Mouse (Mus musculus) left cerebral cortex, adult 2 months (tissue): Measurements from ENCODE around the gene Sox9. TPM values are rescaled to one million over a fixed set of nuclear protein-coding genes. Genes with fewer than 3 reads are reported as not detected.

ENCODE experiments used
- DNase-seq, 2 experiments: peaks; one replicate each; pipeline ENCODE4 v3.0.0; 2021 to 2022; ENCODE audit warnings: low spot score in 2 of 2, mixed read lengths in 1 of 2; ENCODE audit errors: extremely low spot score in 1 of 2
- H3K27ac ChIP-seq: fragments of 200-600 bp; 2 replicates; pipeline ENCODE4 v1.8.1; 2022
- H3K4me3 ChIP-seq: fragments of 200-600 bp; 2 replicates; pipeline ENCODE4 v1.8.1; 2022
- CTCF ChIP-seq: fragments of 200-600 bp; IDR thresholded peaks from 2 replicates; pipeline ENCODE4 v1.8.1; 2022; ENCODE audit warnings: antibody characterized with exemption, mild to moderate bottlenecking, moderate library complexity
- intact Hi-C: fragments of 180-260 bp; cut with DNase I; formaldehyde crosslinking; loops from one replicate; pipeline ENCODE4 v1.15.1; 2025
- long read RNA-seq, 2 experiments: library from polyadenylated mRNA; stranded (forward); transcript quantifications; one replicate each; pipeline ENCODE4 v2.0.0; 2021; ENCODE audit warnings: borderline mapping rate in 2 of 2
- total RNA-seq, 2 experiments: library from RNA; stranded (reverse); gene quantifications; 2 replicates each; pipeline ENCODE4 v1.2.3; 2021

The Sox9 gene
- 10 to 100 TPM; 18.7 to 26.3 TPM for total RNA-seq
- long read RNA-seq, experiment 1, full-length matches to known transcripts = 19 of 23 reads
- long read RNA-seq, experiment 1, partial matches to known transcripts = 1 of 23 reads
- long read RNA-seq, experiment 1, other reads (novel, unspliced or antisense) = 3 of 23 reads
- long read RNA-seq, experiment 2, full-length matches to known transcripts = 12 of 16 reads
- long read RNA-seq, experiment 2, partial matches to known transcripts = 1 of 16 reads
- long read RNA-seq, experiment 2, other reads (novel, unspliced or antisense) = 3 of 16 reads

DNA sequence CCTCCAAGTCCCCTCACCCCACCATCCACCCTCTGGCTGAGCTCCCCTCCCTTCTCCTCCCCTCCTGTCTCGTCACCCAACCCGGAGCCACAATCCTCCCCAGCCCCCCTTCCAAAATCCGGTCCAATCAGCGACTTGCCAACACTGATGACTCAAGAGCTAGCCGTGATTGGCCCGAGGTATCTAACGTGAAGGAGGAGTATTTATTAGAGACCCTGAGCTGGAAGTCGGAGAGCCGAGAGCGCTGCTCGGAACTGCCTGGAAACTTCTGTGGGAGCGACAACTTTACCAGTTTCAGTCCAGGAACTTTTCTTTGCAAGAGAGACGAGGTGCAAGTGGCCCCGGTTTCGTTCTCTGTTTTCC lies at the start of gene Sox9:
Gene Sox9 (plus strand): TSS at position 231 of the 363 bp plus-strand sequence.
- intact Hi-C loops = loop anchor here (1.0 to 5.0 kb wide), 6 partner anchors 29 to 880 kb away; no protein-coding TSS in a partner anchor
- H3K27ac ChIP-seq = peak within 1 kb of the TSS; percentile 80

DNA sequence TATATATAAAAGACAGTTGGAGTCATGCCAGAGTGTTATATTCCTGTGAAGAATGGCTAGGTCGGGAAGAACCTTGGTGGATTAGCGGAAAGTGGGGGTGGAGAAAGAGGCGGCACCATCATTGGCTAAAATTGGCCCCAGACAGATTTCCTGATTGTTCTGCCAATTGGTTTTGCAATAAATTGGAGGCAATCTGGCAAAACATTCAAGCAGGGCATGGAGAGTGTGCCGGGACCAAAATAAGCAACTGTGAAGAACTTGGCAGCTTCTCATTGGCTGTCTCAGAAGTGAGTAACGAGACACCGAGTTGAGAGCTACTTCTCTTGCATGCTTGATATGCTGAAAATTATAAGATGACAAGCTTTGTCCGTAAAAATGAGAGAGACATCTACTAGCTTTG lies 49.6 kb upstream of the Sox9 start:
- no peak overlapping the region for H3K4me3 ChIP-seq
- intact Hi-C loops = no loop called here
- no peak overlapping the region for H3K27ac ChIP-seq
- DNase-seq = peak; percentile 9 to 12
- TF ChIP-seq CTCF = no peak

More for the DNA sequence above, at the start of gene Sox9:
- H3K4me3 ChIP-seq = peak within 1 kb of the TSS; percentile 60
- peak in 1 of 2 experiments; percentile 81 for DNase-seq
- no peak for TF ChIP-seq CTCF

DNA sequence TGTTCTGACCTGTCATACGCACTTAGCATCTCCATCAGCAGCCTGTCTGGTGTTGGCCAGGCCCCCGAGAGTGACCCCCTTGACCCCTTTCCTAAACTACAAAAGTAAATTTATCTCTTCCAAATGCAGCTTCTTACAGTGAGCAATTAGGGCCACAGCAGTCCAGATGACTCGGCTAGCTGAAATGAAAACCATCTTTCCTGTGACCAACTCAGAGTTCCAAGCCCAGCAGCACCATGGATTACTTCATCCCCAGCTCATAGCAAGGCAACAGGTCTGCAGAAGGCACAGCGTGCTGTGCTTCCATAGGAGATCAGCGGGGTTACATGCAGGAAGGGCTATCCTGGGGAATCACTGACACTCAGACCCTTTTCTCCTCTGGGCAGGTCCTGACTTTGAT lies 45.0 kb upstream of the Sox9 start:
- no peak for DNase-seq
- intact Hi-C loops = no loop called here
- H3K4me3 ChIP-seq = no peak overlapping the region
- no peak overlapping the region for H3K27ac ChIP-seq
- TF ChIP-seq CTCF = no peak

DNA sequence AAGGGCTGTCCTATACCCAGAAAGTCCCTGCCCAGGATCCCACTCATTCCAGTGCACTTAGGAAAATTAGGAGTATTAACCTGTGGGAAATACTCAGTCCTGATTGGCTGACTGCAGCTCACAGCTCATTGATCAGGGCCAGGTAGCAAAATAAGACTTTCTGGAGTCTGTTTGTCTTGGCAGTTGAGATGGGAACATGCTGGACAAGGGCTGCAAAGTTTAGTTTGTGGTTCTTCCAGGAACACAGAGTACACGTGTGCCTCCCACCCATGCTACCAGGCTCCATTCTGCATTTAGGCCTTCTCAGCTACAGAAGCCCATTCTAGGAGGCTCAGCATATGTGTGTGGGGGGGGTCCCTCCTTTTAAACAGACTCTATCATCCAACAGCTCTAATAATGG lies 42.3 kb upstream of the Sox9 start:
- Histone ChIP-seq H3K27ac (no peak overlapping the region), H3K4me3 (no peak overlapping the region)
- TF ChIP-seq CTCF = no peak
- intact Hi-C loops = no loop called here
- no peak for DNase-seq

DNA sequence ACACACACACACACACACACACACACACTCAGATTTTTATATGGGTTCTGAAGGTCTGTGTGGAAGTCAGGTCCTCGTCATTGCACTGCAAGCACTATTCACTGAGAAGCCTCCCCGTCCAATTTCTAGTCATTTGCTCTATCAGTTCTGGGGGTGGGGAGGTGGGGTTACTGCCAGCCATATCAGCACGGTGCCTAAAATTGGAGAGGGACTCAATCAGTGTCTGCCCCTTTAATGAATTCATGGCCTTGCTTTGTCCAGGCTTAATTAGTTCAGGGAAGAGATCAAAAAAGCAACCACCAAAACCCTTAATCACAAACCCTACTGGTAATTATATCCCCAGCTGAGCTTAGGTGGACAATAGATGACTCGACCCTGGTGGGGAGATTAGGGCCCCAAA lies 25.5 kb upstream of the Sox9 start:
- DNase-seq = no peak
- H3K4me3 ChIP-seq = no peak overlapping the region
- intact Hi-C loops = no loop called here
- TF ChIP-seq CTCF = no peak
- no peak overlapping the region for H3K27ac ChIP-seq

DNA sequence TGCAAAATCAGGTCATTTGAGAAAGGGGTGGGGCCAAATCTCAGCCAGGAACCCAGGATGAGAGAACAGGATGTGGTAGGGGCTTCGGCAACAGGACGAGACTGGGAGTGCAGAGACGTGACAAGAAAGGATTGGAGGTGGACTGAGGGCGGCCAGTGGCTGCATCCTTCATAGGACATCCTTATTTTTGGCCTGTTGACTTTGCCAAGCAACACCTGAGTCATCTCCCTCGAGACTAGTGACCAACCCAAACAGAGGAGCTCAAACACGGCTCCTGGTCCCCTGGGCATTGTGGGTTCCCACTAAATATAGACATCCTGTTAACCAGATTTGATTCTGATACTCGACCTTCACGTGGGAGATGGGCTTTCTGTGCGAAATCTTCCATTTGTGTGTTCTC lies 24.0 kb upstream of the Sox9 start:
- Histone ChIP-seq H3K27ac (no peak overlapping the region), H3K4me3 (no peak overlapping the region)
- no peak for TF ChIP-seq CTCF
- DNase-seq = no peak
- intact Hi-C loops = no loop called here

DNA sequence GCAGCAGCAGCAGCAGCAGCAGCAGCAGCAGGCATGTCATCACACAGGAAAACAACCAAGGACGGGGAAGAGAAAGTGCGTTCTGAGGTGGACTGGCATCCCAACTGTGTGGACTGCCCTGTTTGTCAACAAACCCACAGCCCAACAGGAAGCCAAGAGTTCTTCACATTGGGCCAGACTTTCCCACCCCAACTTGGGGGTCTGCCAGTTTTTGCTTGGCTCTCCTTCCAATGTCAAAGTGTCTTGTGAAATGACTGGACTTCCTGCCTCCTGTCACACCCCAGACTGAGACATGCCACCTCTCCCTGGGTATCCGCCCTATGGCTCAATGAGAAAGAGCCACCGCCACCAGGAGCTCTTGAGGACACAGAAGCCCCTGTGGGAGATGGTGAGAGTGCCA lies 15.1 kb upstream of the Sox9 start:
- DNase-seq = no peak
- no peak overlapping the region for H3K4me3 ChIP-seq
- no peak for TF ChIP-seq CTCF
- no peak overlapping the region for H3K27ac ChIP-seq
- intact Hi-C loops = no loop called here

DNA sequence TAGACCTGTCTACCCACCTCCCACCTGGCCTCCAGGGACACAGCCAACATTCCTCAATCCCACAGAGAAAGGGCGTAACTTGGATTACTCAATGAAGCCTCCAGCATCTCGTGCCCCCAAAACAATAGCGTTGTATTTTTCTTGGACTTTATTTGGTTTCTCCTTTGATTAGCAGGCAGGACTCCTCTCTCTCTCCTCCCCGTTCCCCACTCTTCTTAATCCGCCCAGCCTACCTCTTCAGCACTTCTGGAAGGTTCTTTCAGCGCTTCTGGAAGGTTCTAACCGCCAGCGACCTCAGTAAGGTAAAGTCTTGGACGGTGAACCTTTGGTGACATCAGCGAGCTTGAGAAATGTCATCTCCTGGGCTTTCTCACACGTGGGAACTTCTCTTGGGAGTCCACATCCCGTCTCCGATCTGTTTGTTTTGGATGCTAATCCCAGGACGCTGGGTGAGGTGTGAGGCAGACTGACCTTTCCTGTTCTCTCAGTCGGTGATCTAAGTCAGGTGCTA lies 14.4 kb upstream of the Sox9 start:
- no peak for TF ChIP-seq CTCF
- no peak overlapping the region for H3K4me3 ChIP-seq
- DNase-seq = no peak
- intact Hi-C loops = no loop called here
- H3K27ac ChIP-seq = no peak overlapping the region

DNA sequence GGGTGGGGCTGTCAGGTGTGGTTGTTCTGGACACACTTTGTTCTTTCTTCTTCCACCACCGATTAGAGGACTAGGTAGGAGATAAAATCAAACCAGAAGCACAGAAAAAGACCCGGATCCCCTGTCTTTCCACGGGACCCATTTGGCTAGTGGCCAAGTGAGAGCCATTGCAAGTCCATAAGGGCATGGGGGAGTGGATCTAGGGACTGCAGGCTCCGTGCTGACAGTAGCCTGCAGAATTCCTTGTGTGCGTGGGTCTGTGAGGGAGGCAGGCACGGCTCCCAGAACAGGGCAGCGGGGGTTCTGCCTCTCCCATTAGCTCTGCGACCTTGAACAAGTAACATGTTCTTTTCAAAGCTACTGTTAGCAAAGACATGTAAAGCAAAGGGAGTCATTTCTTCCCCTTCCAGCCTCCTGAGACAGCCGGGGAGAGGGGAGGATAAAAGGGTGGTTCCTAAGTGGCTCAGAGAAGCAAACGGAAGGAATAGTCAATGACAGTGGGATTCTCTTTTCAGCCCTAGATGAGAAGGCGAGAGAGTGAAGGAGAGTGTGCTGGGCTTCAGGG lies 9.2 kb upstream of the Sox9 start:
- no peak for TF ChIP-seq CTCF

DNA sequence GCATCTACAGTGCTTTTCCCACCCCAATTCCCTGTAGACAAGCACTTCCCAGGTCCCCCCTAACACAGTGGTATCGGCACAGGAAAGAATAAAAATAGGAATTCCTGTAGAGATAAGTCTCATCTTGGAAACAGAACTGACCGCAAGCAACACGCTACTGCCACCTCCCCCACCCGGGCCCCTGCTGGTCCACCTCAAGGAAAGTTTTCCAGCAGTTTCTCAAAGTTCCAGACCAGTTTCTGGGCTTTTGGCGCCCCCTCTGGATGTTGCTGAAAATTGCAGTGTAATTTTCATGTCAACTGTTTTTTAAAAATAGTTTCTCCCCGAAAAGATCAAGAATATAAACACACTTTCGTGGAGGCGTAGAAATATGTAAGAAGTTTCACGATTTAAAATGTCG lies 2.3 kb upstream of the Sox9 start:
- peak; percentile 33 to 35 for DNase-seq
- H3K27ac ChIP-seq = no peak overlapping the region
- intact Hi-C loops = loop anchor here (1.0 to 5.0 kb wide), 7 partner anchors 307 to 1242 kb away; no protein-coding TSS in a partner anchor
- TF ChIP-seq CTCF = peak; percentile 92
- no peak overlapping the region for H3K4me3 ChIP-seq

More for the DNA sequence above, 9.2 kb upstream of the Sox9 start:
- no peak overlapping the region; the same call in 1 of the 2 replicates for H3K27ac ChIP-seq
- no peak overlapping the region for H3K4me3 ChIP-seq
- DNase-seq = no peak
- intact Hi-C loops = no loop called here

DNA sequence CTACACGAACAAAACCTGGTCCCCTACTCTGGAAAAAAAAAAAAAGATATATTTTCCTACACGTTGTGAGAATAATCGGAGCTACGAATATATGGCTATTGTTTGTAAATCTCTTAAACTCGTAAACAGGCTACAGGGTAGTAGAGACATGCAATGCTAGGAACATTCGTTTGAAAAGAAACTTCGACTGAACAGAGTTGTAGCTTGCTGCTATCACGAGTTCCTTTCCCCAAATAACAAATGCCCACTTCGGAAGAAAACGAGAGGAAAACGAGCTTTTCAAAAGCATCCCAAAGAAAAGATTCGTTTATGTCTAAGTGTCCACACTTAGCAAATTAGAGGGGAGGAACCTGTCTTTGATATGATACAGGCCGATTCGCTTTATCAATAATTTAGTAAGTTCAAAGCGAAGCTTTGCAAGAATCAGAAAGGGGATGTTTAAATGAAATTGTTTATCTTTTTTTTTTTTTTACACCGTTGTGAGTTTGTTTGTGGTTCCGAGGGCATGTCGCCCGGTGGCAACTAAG lies 1.6 kb upstream of the Sox9 start:
- DNase-seq = no peak
- no peak overlapping the region for H3K4me3 ChIP-seq
- intact Hi-C loops = loop anchor here (1.0 to 5.0 kb wide), 4 partner anchors 307 to 1243 kb away; no protein-coding TSS in a partner anchor
- H3K27ac ChIP-seq = no peak overlapping the region; the same call in 1 of the 2 replicates
- no peak for TF ChIP-seq CTCF

DNA sequence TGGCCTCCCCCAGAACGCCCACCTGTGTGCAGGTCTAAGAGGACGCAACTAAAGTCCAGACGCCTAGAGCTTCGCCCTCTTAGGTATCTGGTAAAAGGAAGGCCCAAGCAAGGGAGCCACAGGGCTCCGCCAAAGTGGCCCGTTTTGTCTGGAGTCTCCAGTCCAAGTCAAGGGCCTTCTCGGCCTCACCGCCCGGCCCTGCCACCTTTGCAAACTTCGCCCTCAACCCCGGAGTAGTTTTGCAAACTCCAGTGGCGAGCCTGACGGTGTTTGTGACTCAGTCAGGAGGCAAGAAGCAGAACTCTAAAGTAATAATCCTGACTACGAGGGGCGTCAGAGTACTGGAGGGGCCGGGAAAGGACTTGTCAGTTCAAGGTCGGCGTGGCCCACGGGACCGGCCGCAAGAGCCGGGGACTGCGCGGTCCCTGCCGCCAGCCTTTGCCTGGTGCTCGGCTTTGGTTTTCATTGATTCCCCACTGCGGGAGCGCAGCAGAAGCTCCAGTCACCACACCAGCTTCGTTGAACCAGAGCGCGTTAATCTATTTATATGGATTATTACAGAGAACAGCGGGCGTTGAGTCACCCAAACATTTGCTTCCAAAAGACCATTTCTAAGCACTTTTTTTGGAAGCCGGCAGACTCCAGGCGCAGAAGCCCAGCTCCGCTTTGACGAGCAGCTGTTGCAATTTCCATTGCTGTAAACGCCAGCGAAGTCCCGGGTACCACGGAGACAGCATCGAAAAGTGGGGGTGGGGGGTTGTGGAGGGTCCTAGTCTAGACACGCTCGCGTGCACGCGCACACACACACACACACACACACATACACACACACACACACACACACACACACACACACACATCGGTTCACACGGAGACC lies 751 bp upstream of the Sox9 start:
- TF ChIP-seq CTCF = no peak
- peak; percentile 54 to 67 for DNase-seq
- Histone ChIP-seq H3K27ac (peak overlapping the region; percentile 78), H3K4me3 (peak overlapping the region; percentile 60)
- intact Hi-C loops = loop anchor here (1.0 to 5.0 kb wide), 4 partner anchors 306 to 879 kb away; no protein-coding TSS in a partner anchor
